Mouse (Mus musculus): Measurements from ENCODE around the gene Col5a1.

GRCm38 (mm10) chr2:28040466-28040865 is 154.2 kb downstream of the Col5a1 start:
- no peak for TF ChIP-seq CTCF (IDR thresholded peaks at IDR 0.05; ENCODE audit: control insufficient read depth, insufficient read depth, insufficient read length)
- no peak for TF ChIP-seq CEBPB (IDR thresholded peaks at IDR 0.05; ENCODE audit: low read depth)
- no peak for TF ChIP-seq USF1 (IDR thresholded peaks at IDR 0.05; ENCODE audit: low read depth)
- no peak for TF ChIP-seq MAX (IDR thresholded peaks at IDR 0.05)
- no peak for TF ChIP-seq MYOD1 (IDR thresholded peaks at IDR 0.05; ENCODE audit: control insufficient read depth, insufficient read length, low read depth)
- TF ChIP-seq MYOG (IDR thresholded peaks at IDR 0.05; ENCODE audit: control insufficient read depth, extremely low read depth, insufficient read length), result no peak

All from C2C12 (cell line).